Mouse (Mus musculus): ENCODE results near the gene Hoxd11. TPM values are rescaled to one million over a fixed set of nuclear protein-coding genes. Genes with fewer than 3 reads are reported as not detected.

The Hoxd11 gene
- polyA plus RNA-seq, 1 experiment = 0.76 TPM

DNA sequence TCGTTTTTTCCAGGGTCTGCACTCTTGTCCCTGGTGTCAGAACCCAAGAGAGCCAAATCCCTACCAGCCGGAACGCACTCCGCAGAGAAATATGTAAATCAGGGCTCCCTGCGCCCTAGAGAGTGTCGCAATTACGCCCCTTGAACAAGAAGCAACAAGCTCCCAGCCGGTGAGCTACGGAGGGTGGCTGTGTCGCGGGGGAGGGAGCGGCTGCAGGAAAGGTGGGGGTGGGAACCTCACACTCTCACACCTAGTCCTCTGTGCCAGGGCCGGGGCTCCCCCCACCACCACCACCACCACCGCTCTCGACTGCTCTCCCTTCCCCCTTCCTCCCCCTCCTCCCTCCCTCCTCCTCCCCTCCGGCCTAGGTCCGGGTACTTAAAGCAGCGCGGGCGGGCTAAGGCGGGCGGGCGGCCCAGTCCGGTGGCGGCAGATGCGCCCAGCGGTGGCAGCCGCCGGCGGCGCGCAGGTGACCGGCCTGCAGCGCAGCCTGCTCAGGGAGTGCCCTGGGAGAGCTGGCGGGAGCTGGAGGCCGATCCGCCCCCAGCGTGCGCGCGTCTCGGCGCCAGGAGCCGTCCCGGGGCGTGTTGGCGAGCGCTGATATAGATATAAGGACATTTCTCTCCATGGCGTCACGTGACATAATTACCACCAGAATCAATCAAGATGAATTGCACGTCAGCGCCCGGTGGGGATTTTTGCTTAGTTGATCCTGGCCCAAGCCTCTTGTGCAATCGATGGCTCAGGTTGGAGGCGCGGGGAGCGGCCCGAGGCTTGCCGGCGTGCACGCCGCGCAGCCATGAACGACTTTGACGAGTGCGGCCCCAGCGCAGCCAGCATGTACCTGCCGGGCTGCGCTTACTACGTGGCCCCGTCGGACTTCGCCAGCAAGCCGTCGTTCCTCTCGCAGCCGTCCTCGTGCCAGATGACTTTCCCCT is 2.5 kb downstream of the Hoxd11 start:
- DNase-seq (ENCODE audit: low read depth) = no peak

DNA sequence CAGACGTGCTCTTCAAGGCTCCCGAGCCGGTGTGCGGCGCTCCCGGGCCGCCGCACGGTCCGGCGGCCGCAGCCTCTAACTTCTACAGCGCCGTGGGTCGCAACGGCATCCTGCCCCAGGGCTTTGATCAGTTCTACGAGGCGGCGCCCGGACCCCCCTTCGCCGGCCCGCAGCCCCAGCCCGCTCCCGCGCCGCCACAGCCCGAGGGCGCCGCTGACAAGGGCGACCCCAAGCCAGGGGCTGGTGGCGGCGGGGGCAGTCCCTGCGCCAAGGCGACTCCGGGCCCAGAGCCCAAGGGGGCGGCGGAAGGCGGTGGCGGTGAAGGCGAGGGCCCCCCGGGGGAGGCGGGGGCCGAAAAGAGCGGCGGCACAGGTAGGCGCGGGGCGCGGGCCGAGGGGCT is 3.4 kb downstream of the Hoxd11 start:
- DNase-seq (ENCODE audit: low read depth) = no peak

DNA sequence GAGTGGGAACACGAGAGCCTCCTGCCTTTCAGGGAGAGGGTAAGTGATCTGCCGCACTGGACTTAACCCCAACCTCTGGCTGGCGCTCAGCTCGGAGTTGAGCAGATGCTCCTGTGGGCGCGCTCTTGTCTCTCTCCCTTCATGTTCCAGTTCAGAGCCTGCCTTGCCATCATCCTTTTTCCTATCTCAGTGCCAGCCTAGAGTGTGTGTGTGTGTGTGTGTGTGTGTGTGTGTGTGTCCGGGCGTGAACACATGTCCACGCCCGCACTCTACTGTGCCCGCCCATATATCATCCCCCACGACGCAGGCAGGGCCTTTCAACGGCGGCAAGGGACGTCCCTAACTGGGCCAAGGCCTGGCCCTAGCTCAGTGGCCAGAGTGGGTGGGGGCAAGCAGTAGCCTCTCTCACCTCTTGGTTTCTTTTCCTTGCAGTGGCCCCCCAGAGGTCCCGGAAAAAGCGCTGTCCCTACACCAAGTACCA is 4.2 kb downstream of the Hoxd11 start:
- DNase-seq (ENCODE audit: low read depth) = no peak

DNA sequence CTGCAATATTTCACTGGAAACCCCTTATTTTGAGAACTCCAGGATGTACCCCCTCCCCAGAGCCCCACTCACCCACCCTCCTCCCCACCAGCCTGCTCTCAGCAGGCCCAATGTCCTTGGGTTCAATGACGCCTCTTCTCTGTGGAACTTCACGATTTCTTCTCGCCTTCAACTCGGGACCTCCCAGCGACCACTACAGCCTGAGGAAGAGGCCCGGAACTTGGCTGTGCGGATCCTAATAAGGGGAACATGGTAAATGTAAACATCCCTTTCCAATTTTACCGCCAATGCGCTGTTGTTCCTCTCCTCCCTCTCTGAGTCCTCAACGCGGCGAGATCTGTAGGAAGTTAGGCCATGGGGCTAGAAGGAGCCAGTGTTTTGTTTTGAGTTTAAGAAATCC is 4.7 kb downstream of the Hoxd11 start:
- DNase-seq (ENCODE audit: low read depth) = no peak

DNA sequence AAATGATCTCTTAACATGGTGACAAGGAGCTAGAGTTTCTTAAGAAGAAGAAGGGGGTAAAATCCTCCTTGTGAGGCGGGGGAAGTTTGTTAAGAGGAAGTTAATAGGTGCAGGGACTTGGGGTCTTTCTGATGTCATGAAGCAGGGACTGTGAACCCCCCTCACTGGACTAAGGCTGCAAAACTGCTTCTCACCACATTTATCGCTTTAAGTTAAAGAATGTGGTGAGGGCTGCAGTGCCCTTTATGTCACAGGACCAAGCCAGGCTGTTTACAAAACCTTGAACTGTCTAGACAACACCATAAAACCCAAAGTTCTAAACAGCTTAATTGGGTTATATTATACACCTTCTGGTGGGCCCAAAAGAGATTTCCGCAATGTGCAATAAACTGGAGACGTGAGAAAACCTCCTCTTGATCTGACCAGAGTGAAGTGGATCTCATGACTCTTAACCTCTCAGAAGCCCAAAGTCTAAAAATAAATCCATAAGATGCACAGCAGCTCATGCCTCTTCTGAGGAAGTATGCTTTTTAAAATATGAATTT is 5.8 kb downstream of the Hoxd11 start:
- DNase-seq (ENCODE audit: low read depth) = no peak

DNA sequence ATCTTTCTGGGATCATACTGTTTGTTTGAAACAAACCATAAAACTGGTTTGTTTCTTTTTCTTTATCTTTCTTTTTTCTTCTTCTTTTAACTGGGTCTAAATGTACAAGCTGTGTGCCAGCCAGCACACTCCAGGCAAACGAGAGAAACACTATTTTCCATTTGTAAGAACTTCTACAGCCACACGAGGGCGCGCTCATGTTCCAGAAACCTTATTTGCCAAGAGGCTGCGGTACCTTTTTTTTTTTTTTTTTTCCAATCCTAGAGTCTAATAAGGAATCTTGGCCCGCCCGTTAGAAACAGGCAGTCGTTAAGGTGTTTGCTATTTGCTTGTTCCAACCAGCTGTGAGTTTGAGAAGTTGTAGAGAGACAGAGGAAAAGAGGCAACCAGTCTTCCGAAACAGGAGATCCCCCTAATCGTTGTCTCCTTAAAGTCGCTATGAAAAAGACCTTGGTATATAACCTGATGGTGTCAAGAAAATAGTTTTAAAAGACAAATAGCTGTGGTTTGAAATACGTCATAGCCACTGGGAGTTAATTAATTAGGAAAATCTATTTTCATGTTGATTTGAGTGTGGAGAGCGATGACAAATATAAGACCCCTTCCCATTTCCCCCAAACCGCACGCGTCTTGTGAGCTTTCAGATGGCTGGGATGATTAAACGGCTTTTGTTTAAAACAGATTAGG is 7.1 kb downstream of the Hoxd11 start:
- no peak for DNase-seq (ENCODE audit: low read depth)

DNA sequence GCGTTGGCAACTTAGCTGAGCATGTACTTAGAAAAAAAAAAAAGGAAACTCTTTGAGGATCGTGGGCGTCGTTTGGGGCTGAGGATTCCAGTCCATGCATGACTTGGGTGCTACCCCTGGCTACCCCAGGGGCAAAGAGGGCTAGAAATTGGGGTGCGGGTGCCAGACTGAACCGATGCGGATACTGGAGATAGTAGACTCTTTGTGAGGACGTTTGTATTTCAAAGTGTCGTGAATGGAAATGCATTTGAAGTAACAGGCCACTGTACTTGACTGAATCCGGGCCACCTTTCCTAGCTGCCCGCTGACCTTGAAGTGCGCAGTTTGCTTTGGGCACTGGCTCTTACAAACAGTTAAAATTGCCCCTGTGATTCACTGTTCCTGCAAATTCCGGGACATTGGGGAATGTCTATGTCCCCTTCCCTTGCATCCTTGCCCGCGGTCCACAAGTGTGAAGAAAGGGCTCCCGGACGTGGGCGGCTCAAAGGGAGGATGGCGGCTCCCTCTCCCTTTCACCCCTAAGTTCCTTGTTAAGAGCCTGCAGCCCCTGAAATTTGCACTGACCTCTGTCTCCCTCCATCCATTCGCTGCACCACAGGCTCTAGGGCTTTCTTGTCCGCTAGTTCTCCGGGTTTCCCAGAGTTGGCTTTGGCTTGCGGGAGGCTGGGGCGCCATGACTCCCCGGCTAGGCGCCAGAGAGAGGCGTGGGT is 7.8 kb downstream of the Hoxd11 start:
- DNase-seq (ENCODE audit: low read depth) = no peak

DNA sequence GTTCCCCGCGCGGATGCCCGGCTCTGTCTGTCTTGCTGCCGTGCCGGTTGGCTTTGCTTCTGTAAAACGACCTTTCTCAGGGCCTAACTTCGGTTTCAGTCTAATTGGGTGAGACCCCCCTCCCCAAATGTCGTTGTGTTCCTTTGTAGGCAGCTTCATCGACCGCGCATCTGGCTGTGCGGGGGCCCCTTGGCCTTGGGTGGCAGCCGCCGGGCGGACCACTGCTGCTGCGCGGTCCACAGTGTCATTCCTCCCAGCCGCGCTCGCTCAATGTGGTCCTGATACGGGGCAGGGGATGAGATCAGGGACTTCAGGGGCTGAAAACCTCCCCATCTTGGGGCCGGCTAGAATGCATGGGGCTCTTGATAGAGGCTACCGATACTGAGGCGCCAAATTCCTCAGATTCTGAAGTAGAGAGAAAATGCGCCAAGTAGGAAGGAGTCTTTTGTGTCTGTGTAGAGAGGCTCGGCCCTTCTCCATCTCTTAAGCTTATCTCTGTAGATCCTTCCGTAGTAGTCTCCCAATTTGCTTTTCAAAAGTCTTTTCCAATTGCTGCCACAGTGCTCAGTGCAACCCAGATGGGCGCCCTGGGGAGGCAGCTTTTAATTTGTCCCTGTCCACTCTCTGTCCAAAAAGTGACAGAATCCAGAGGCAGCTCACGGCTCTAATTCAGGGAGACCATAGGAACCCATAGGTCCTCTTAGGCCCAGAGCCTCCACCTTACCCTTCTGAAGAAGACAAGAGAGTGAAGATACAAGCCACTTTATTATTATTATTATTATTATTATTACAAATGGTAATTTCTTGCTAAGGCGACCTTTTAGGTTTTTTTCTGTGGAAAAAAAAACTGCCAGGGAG is 8.6 kb downstream of the Hoxd11 start:
- no peak for DNase-seq (ENCODE audit: low read depth)

DNA sequence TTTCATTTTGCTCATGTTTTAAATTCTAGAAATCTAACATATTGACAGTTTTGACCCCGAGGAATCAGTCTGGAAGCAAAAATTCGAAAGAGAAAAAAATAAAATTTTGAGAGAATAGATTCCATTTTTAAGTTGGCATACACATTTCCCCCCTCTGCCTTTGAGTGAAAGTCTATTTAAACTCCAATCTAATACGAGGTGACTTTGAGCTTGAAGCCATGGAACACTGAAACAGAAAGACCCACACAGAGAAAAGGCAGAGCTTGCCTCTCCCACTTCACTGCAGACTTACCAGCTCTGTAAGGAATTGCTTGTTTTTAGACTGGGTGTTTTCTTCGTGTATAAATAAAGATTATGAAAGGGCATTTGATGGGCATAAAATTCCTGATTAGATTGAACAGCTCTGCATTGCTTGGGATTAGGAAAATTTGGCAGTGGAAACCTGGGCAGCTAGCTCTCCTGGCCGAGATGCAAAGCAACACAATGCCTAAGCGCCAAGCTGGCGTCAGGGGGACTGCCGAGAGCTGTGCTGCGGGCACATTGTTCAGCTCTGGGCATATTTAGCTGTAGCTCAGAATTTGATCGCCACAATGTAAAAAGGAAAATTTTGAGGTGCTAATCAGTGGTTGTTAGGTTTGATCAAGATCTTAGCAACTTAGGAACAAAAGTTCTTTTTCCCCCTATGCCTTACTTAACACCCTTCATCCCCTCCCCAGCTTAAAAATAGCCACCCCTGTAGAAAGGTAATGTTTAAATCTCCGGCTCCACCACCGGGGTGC is 9.6 kb downstream of the Hoxd11 start:
- DNase-seq (ENCODE audit: low read depth) = no peak

DNA sequence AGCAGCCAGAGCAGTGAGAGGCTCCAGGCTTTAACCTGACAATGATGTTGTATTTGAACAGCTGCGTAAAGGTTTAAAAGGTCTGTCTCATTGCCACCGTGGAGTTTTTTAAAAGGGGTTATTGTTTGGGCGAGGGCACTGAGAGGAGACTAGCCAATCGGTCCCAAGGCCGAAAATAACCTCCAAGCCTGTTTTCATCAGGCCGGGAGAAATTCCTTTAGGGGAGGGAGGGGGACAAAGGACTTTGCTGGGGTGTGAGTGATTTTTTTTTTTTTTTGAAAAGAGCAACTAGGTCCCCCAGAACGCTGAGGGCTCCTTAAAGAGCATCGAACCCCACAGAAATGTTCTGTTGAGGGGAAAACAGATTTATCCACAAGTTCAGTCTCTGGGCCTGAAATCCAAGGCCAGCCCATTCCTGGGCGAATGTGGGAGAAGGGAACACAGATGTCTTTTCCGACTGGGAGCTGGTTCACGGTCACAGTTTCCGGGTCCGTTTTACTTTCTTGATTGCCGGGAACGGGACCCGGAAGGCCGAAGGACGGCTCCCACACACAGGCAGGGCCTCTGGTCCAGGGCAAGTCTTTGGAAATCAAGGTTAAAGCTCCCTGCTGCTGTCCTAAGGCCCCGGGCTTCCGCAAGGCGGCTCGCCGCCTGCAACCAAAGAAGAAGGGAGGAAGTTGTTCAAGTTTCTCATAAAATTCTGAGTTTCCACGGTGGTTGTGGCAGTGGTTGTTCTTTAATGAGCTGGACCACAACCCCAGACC is 10.4 kb downstream of the Hoxd11 start:
- no peak for DNase-seq (ENCODE audit: low read depth)

DNA sequence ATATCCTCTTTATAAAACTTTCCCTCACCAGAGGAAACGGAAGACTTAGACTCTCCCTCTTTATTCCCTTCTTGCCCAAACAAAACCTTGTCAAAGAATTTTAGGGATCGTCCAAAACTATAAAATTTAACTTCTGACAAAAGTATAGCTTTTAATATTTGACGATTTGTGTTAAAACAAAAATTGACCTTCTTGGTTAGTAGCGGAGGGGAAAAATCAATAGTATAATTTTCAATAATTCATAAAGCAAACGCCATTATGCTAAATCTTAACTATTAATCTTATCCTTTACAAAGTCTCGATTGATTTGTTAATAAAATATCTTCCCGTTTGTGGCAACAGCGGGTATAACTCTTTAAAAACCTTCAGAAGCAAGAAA is 11.0 kb downstream of the Hoxd11 start:
- DNase-seq (ENCODE audit: low read depth) = no peak

DNA sequence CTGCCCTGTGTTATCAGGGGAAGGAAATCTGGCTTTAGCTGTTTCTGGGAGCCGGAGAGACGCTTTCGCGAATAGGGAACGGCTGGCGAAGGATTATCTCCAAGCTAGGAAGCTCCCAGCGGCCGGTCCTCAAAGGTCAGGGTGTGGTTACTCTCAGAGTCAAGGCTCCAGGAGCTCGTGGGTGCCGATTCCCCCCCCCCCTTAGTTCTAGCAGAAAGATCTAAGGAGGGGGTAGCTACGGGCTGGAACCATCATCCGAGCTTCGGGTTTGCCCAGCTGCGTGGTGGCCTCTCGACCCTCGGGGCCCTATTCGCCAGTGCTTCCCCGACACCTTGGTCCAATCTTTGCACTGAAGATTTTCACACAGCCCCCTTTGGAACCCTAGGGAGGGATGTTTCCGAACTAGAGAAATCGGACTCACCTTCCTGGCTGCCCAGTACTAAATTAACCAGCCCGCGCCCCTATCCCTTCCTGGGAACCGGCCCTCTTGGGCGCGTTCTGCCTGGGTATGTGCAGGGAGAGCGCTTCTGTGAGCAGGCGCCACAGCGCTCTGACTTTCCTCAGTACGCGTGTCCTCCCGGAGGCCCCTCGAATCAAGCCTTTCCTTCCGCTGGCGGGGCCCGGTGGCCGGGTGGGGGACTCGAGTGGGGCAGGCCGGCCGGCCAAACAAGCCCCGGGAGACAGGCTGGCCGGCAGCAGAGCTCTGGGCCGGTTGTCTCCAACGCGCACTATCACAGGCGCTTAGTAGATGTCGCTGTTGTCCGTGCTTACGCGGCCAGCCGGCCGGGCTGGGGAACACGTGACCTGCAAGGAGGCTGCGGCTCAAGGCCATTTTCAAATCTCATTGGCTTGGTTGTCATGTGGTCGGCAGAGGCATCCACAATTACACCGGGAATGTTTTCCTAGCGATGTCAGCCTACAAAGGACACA is 11.9 kb downstream of the Hoxd11 start, which contains the start of gene Hoxd10:
TSS of gene Hoxd10 (plus strand) at position 903 of the 930 bp plus-strand sequence.
- no peak for DNase-seq (ENCODE audit: low read depth)

DNA sequence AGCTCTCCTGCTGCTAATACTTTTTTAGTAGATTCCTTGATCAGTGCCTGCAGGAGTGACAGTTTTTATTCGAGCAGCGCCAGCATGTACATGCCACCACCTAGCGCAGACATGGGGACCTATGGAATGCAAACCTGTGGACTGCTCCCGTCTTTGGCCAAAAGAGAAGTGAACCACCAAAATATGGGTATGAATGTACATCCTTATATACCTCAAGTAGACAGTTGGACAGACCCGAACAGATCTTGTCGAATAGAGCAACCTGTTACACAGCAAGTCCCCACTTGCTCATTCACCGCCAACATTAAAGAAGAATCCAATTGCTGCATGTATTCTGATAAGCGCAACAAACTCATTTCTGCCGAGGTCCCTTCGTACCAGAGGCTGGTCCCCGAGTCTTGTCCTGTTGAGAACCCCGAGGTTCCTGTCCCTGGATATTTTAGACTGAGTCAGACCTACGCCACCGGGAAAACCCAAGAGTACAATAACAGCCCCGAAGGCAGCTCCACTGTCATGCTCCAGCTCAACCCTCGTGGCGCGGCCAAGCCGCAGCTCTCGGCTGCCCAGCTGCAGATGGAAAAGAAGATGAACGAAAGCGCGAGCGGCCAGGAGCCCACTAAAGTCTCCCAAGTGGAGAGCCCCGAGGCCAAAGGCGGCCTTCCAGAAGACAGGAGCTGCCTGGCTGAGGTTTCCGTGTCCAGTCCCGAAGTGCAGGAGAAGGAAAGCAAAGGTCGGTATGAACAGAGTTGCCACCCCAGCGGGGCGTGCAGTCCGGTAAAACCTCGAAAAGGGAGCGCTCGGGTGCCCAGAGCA is 12.8 kb downstream of the Hoxd11 start:
- DNase-seq (ENCODE audit: low read depth) = no peak

DNA sequence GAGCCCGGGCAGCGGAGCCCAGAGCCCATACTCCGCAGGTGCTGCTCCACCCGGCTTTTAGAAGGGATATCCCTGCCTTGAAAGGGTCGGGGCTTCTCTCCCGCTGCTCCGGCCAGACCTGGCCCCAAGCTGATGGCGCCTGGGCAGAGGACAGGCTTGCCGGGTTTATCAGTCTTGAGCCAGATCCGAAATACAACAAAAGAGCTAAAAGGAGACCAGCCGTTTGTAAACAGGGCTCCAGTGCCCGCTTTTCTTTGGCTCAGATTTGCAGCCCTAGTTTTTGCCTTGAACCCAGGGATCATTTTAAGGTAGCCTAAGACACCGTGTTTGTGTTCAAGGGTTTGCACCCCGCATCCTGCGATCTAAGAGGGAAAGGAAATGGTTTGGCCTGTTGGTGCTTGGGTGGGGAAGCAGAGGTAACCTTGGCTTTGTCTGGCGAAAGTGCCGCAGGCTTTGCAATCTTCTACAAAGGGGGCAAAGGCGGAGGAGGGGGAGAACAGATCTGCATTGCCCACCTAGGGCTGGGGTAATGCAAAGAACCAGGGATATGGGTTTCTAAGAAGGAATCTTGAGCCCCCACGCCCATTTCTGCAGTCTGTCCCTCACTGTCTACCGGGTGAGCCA is 13.6 kb downstream of the Hoxd11 start:
- DNase-seq (ENCODE audit: low read depth) = no peak

DNA sequence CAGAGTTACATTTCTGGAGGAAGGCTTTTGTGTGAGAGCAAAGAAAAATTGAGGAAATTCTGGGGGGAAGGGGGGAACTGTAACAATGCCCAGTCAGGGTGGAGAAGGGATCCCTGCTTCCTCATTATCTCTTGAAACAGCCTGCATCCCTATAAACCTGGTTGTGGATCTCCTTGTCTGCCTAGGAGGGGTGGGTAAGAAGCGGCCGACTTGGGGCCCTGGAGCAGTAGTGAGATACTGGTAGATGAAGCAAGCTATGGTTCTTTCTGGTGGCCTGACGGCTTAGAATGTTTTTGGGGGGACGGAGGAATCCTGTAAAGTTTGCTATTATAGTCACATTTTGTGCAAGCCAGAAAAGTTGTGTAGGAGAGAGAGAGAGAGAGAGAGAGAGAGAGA is 14.1 kb downstream of the Hoxd11 start:
- DNase-seq (ENCODE audit: low read depth) = no peak

DNA sequence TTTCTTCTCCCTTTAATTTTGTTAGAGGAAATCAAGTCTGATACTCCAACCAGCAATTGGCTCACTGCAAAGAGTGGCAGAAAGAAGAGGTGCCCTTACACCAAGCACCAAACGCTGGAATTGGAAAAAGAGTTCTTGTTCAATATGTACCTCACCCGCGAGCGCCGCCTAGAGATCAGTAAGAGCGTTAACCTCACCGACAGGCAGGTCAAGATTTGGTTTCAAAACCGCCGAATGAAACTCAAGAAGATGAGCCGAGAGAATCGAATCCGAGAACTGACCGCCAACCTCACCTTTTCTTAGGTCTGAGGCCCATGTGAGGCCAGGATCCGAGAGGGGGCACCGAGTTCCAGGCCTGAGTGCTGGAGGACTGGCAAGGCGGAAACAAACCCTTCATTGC is 14.7 kb downstream of the Hoxd11 start:
- DNase-seq (ENCODE audit: low read depth) = no peak

DNA sequence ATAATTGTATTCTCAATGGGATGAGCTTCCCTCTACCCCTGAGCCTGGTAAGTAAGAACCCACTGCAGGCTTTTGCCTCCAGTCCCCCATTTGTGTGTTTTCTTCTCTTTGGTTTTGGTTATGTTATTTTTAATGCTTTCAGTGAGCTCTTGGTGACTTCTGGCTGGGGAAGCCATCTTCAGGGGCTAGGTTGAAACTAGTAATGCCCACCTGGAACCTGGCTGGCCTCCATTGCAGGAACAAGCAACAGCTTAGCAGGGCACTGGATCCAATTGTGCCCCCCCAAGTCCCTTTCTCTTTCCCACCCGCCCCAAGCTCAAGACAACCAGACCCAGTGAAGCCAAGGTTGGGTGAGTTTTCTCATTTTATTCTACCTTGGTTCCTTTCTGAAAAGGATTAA is 16.0 kb downstream of the Hoxd11 start:
- no peak for DNase-seq (ENCODE audit: low read depth)
